Mouse (Mus musculus): ENCODE results near the gene Trappc3. TPM values are rescaled to one million over a fixed set of nuclear protein-coding genes. Genes with fewer than 3 reads are reported as not detected.

Gene Trappc3
- polyA plus RNA-seq, 1 experiment from 2014 or later, result 45.4 TPM

GRCm38 (mm10) chr4:126321111-126321853 lies 59.2 kb downstream of the Trappc3 start, which contains the start of gene Adprhl2:
TSS of gene Adprhl2 (minus strand) at chr4:126321703.
- peak within 1 kb of the TSS; percentile 67 for H3K4me2 ChIP-seq (ENCODE audit: low read depth)
- DNase-seq (ENCODE audit: low spot score) (peak; percentile 99), ATAC-seq (ENCODE audit: insufficient read depth, low FRiP score, low TSS enrichment) (peak; percentile 76)
- H3K36me3 ChIP-seq (ENCODE audit: control insufficient read depth, insufficient read depth, low read length), result peaks cover 10% of the 10 kb centered on the region
- peaks cover 7% of the 10 kb centered on the region; the same call in 1 of the 2 replicates for H3K4me1 ChIP-seq (ENCODE audit: control insufficient read depth, insufficient read depth, low read length)
- no peaks in the 10 kb centered on the region for H3K9me3 ChIP-seq (ENCODE audit: control insufficient read depth, low read length)
- peaks cover 19% of the 10 kb centered on the region for H3K27me3 ChIP-seq (ENCODE audit: control insufficient read depth, insufficient read depth, low read length)
- under 1% methylated on average over 76 of the region's 80 CpGs for WGBS
- peak within 1 kb of the TSS; percentile 65 for H3K4me3 ChIP-seq (ENCODE audit: low read depth, low read length)
- H3K9ac ChIP-seq (ENCODE audit: low read length), result peak within 1 kb of the TSS; percentile 72
- peak within 1 kb of the TSS; percentile 40; the same call in 1 of the 2 replicates for H3K27ac ChIP-seq (ENCODE audit: low read depth, low read length)

- Histone ChIP-seq H3K4me1 (ENCODE audit: control insufficient read depth, insufficient read depth, low read length) (peaks cover 7% of the 10 kb centered on the region; the same call in 1 of the 2 replicates), H3K4me2 (ENCODE audit: low read depth) (peak overlapping the region; percentile 17), H3K9me3 (ENCODE audit: control insufficient read depth, low read length) (no peaks in the 10 kb centered on the region), H3K36me3 (ENCODE audit: control insufficient read depth, insufficient read depth, low read length) (peaks cover 5% of the 10 kb centered on the region), H3K4me3 (ENCODE audit: low read depth, low read length) (peak overlapping the region; percentile 65; the same call in 1 of the 2 replicates), H3K27me3 (ENCODE audit: control insufficient read depth, insufficient read depth, low read length) (peaks cover 19% of the 10 kb centered on the region), H3K9ac (ENCODE audit: low read length) (no peak overlapping the region), H3K27ac (ENCODE audit: low read depth, low read length) (no peak overlapping the region)
- WGBS, result 55% methylated on average over 28 of the region's 28 CpGs
- no peak for DNase-seq (ENCODE audit: low spot score)
- ATAC-seq (ENCODE audit: insufficient read depth, low FRiP score, low TSS enrichment), result peak; percentile 25; the same call in 1 of the 2 replicates
Observed at GRCm38 (mm10) chr4:126321854-126322511, 59.9 kb downstream of the Trappc3 start.

GRCm38 (mm10) chr4:126322646-126323045 lies 60.5 kb downstream of the Trappc3 start:
- H3K4me1 ChIP-seq (ENCODE audit: control insufficient read depth, insufficient read depth, low read length), result peaks cover 7% of the 10 kb centered on the region; the same call in 1 of the 2 replicates
- no peak overlapping the region for H3K27ac ChIP-seq (ENCODE audit: low read depth, low read length)
- no peak for DNase-seq (ENCODE audit: low spot score)
- H3K27me3 ChIP-seq (ENCODE audit: control insufficient read depth, insufficient read depth, low read length), result peaks cover 19% of the 10 kb centered on the region
- H3K4me2 ChIP-seq (ENCODE audit: low read depth), result no peak overlapping the region
- no peak overlapping the region for H3K4me3 ChIP-seq (ENCODE audit: low read depth, low read length)
- no peaks in the 10 kb centered on the region for H3K9me3 ChIP-seq (ENCODE audit: control insufficient read depth, low read length)
- WGBS, result 96% methylated on average over 13 of the region's 13 CpGs
- no peak for ATAC-seq (ENCODE audit: insufficient read depth, low FRiP score, low TSS enrichment)
- peaks cover under 1% of the 10 kb centered on the region; the same call in 1 of the 2 replicates for H3K36me3 ChIP-seq (ENCODE audit: control insufficient read depth, insufficient read depth, low read length)
- no peak overlapping the region for H3K9ac ChIP-seq (ENCODE audit: low read length)

- peaks cover 19% of the 10 kb centered on the region for H3K27me3 ChIP-seq (ENCODE audit: control insufficient read depth, insufficient read depth, low read length)
- H3K9me3 ChIP-seq (ENCODE audit: control insufficient read depth, low read length), result no peaks in the 10 kb centered on the region
- DNase-seq (ENCODE audit: low spot score) (no peak), ATAC-seq (ENCODE audit: insufficient read depth, low FRiP score, low TSS enrichment) (no peak)
- 30% methylated on average over 13 of the region's 13 CpGs for WGBS
- H3K36me3 ChIP-seq (ENCODE audit: control insufficient read depth, insufficient read depth, low read length), result no peaks in the 10 kb centered on the region
- peaks cover 7% of the 10 kb centered on the region; the same call in 1 of the 2 replicates for H3K4me1 ChIP-seq (ENCODE audit: control insufficient read depth, insufficient read depth, low read length)
- H3K9ac ChIP-seq (ENCODE audit: low read length), result no peak overlapping the region
- H3K4me2 ChIP-seq (ENCODE audit: low read depth), result no peak overlapping the region
- no peak overlapping the region for H3K27ac ChIP-seq (ENCODE audit: low read depth, low read length)
- H3K4me3 ChIP-seq (ENCODE audit: low read depth, low read length), result no peak overlapping the region
Observed at GRCm38 (mm10) chr4:126324861-126325260, 62.7 kb downstream of the Trappc3 start.

- ATAC-seq (ENCODE audit: insufficient read depth, low FRiP score, low TSS enrichment) (no peak), DNase-seq (ENCODE audit: low spot score) (no peak)
- WGBS, result 9% methylated on average over 23 of the region's 23 CpGs
- Histone ChIP-seq H3K9ac (ENCODE audit: low read length) (no peak within 1 kb of the TSS), H3K4me2 (ENCODE audit: low read depth) (no peak within 1 kb of the TSS), H3K9me3 (ENCODE audit: control insufficient read depth, low read length) (no peaks in the 10 kb centered on the region), H3K4me1 (ENCODE audit: control insufficient read depth, insufficient read depth, low read length) (peaks cover 5% of the 10 kb centered on the region; the same call in 1 of the 2 replicates), H3K36me3 (ENCODE audit: control insufficient read depth, insufficient read depth, low read length) (no peaks in the 10 kb centered on the region), H3K27ac (ENCODE audit: low read depth, low read length) (no peak within 1 kb of the TSS), H3K27me3 (ENCODE audit: control insufficient read depth, insufficient read depth, low read length) (peaks cover 19% of the 10 kb centered on the region), H3K4me3 (ENCODE audit: low read depth, low read length) (no peak within 1 kb of the TSS)
Observed at GRCm38 (mm10) chr4:126325281-126325861, 63.2 kb downstream of the Trappc3 start, which contains the start of gene Tekt2. TSS of gene Tekt2 (minus strand) at chr4:126325688.

Other genes with a start within 250 kb of the Trappc3 start
- gene Csf3r, start 237.8 kb upstream of the Trappc3 start, polyA plus RNA-seq (2014; fragmentation: Nextera tagmentation; extraction: Ambion mirVana), result 0.94 and 0.95 TPM in 2 replicates
- gene Mrps15, start 215.4 kb upstream of the Trappc3 start, polyA plus RNA-seq (2014; fragmentation: Nextera tagmentation; extraction: Ambion mirVana), result 125 and 134 TPM in 2 replicates
- gene Oscp1, start 203.8 kb upstream of the Trappc3 start, polyA plus RNA-seq (2014; fragmentation: Nextera tagmentation; extraction: Ambion mirVana), result 21.4 and 23.0 TPM in 2 replicates
- gene Lsm10, start 165.7 kb upstream of the Trappc3 start, polyA plus RNA-seq (2014; fragmentation: Nextera tagmentation; extraction: Ambion mirVana), result 39.5 and 42.6 TPM in 2 replicates
- gene Stk40, start 158.4 kb upstream of the Trappc3 start, polyA plus RNA-seq (2014; fragmentation: Nextera tagmentation; extraction: Ambion mirVana), result 32.5 and 32.8 TPM in 2 replicates
- gene Eva1b, start 114.6 kb upstream of the Trappc3 start, polyA plus RNA-seq (2014; fragmentation: Nextera tagmentation; extraction: Ambion mirVana), result 42.5 and 43.4 TPM in 2 replicates
- 2.1 and 2.6 TPM in 2 replicates for gene Sh3d21, start 98.8 kb upstream of the Trappc3 start, polyA plus RNA-seq (2014; fragmentation: Nextera tagmentation; extraction: Ambion mirVana)
- 197 and 217 TPM in 2 replicates for gene Thrap3, start 59.6 kb upstream of the Trappc3 start, polyA plus RNA-seq (2014; fragmentation: Nextera tagmentation; extraction: Ambion mirVana)
- 80.9 and 83.6 TPM in 2 replicates for gene Map7d1, start 6.0 kb upstream of the Trappc3 start, polyA plus RNA-seq (2014; fragmentation: Nextera tagmentation; extraction: Ambion mirVana)
- 7.4 and 7.9 TPM in 2 replicates for gene Col8a2, start 24.5 kb downstream of the Trappc3 start, polyA plus RNA-seq (2014; fragmentation: Nextera tagmentation; extraction: Ambion mirVana)
- 52.7 and 56.8 TPM in 2 replicates for gene Adprhl2, start 59.4 kb downstream of the Trappc3 start, polyA plus RNA-seq (2014; fragmentation: Nextera tagmentation; extraction: Ambion mirVana)
- 1.2 and 1.8 TPM in 2 replicates for gene Tekt2, start 63.4 kb downstream of the Trappc3 start, polyA plus RNA-seq (2014; fragmentation: Nextera tagmentation; extraction: Ambion mirVana)
- 9.8 and 14.6 TPM in 2 replicates for gene Ago3, start 167.2 kb downstream of the Trappc3 start, polyA plus RNA-seq (2014; fragmentation: Nextera tagmentation; extraction: Ambion mirVana)
- gene Ago1, start 206.3 kb downstream of the Trappc3 start, polyA plus RNA-seq (2014; fragmentation: Nextera tagmentation; extraction: Ambion mirVana), result 23.2 and 26.3 TPM in 2 replicates